Mouse (Mus musculus): ENCODE measurements around the gene Tm9sf2. TPM values are rescaled to one million over a fixed set of nuclear protein-coding genes. Genes with fewer than 3 reads are reported as not detected.

Tm9sf2 gene
- polyA plus RNA-seq, 2 experiments: 26.4 to 67.1 TPM

- TF ChIP-seq EP300 (IDR thresholded peaks at IDR 0.05; ENCODE audit: low read depth) (no peak), CTCF (IDR thresholded peaks at IDR 0.05; ENCODE audit: low read depth) (no peak)
- Histone ChIP-seq H3K4me3 (ENCODE audit: insufficient read depth in 1 of 2, low read depth in 2 of 2, low read length in 2 of 2) (no peak overlapping the region), H3K9ac (replicated peaks) (no peak overlapping the region), H3K4me2 (ENCODE audit: low read depth) (no peak overlapping the region), H3K9me3 (ENCODE audit: control insufficient read depth, low read length) (no peaks in the 10 kb centered on the region), H3K27me3 (ENCODE audit: control insufficient read depth, insufficient read depth, low read length) (no peaks in the 10 kb centered on the region), H3K4me1 (replicated peaks; ENCODE audit: control insufficient read depth in 2 of 2, insufficient read depth in 2 of 2, low read length in 1 of 2) (peaks cover 0 to 16% of the 10 kb centered on the region in 2 experiments; a peak in 2 of 4 replicates), H3K27ac (no peak overlapping the region), H3K36me3 (replicated peaks; ENCODE audit: control insufficient read depth, insufficient read depth, low read depth) (no peaks in the 10 kb centered on the region)
- 51% methylated on average over 3 of the region's 3 CpGs for WGBS (ENCODE audit: insufficient replicate concordance)
- DNase-seq (ENCODE audit: low read depth in 3 of 3, low spot score in 3 of 3) (no peak), ATAC-seq (ENCODE audit: insufficient read depth) (no peak)
Observed at GRCm38 (mm10) chr14:122069948-122070347, 36.9 kb upstream of the Tm9sf2 start.

GRCm38 (mm10) chr14:122073422-122073821 is 33.4 kb upstream of the Tm9sf2 start:
- WGBS (ENCODE audit: insufficient replicate concordance): 64% methylated on average over 5 of the region's 5 CpGs

GRCm38 (mm10) chr14:122074360-122074759 is 32.5 kb upstream of the Tm9sf2 start:
- DNase-seq (ENCODE audit: low read depth in 3 of 3, low spot score in 3 of 3): no peak
- WGBS (ENCODE audit: insufficient replicate concordance): 65% methylated on average over 10 of the region's 10 CpGs
- H3K27ac ChIP-seq: no peak overlapping the region
- H3K27me3 ChIP-seq (ENCODE audit: control insufficient read depth, insufficient read depth, low read length): no peaks in the 10 kb centered on the region
- H3K9me3 ChIP-seq (ENCODE audit: control insufficient read depth, low read length): no peaks in the 10 kb centered on the region
- H3K9ac ChIP-seq (replicated peaks): no peak overlapping the region
- no peaks in the 10 kb centered on the region for H3K4me1 ChIP-seq (replicated peaks; ENCODE audit: control insufficient read depth in 2 of 2, insufficient read depth in 2 of 2, low read length in 1 of 2)
- no peaks in the 10 kb centered on the region for H3K36me3 ChIP-seq (replicated peaks; ENCODE audit: control insufficient read depth, insufficient read depth, low read depth)
- no peak for ATAC-seq (ENCODE audit: insufficient read depth)
- no peak for TF ChIP-seq EP300 (IDR thresholded peaks at IDR 0.05; ENCODE audit: low read depth)
- TF ChIP-seq CTCF (IDR thresholded peaks at IDR 0.05; ENCODE audit: low read depth): no peak
- no peak overlapping the region for H3K4me3 ChIP-seq (ENCODE audit: insufficient read depth in 1 of 2, low read depth in 2 of 2, low read length in 2 of 2)
- no peak overlapping the region for H3K4me2 ChIP-seq (ENCODE audit: low read depth)

More at GRCm38 (mm10) chr14:122073422-122073821, 33.4 kb upstream of the Tm9sf2 start:
- ATAC-seq (ENCODE audit: insufficient read depth) (no peak), DNase-seq (ENCODE audit: low read depth in 3 of 3, low spot score in 3 of 3) (no peak)
- TF ChIP-seq EP300 (IDR thresholded peaks at IDR 0.05; ENCODE audit: low read depth) (no peak), CTCF (IDR thresholded peaks at IDR 0.05; ENCODE audit: low read depth) (no peak)
- H3K27ac ChIP-seq: no peak overlapping the region
- H3K9ac ChIP-seq (replicated peaks): no peak overlapping the region
- no peaks in the 10 kb centered on the region for H3K27me3 ChIP-seq (ENCODE audit: control insufficient read depth, insufficient read depth, low read length)
- no peaks in the 10 kb centered on the region for H3K36me3 ChIP-seq (replicated peaks; ENCODE audit: control insufficient read depth, insufficient read depth, low read depth)
- H3K4me1 ChIP-seq (replicated peaks; ENCODE audit: control insufficient read depth in 2 of 2, insufficient read depth in 2 of 2, low read length in 1 of 2): peaks cover 0 to 7% of the 10 kb centered on the region in 2 experiments; a peak in 2 of 4 replicates
- H3K9me3 ChIP-seq (ENCODE audit: control insufficient read depth, low read length): no peaks in the 10 kb centered on the region
- no peak overlapping the region for H3K4me2 ChIP-seq (ENCODE audit: low read depth)
- H3K4me3 ChIP-seq (ENCODE audit: insufficient read depth in 1 of 2, low read depth in 2 of 2, low read length in 2 of 2): no peak overlapping the region

- no peak for ATAC-seq (ENCODE audit: insufficient read depth)
- 76% methylated on average over 21 of the region's 21 CpGs for WGBS (ENCODE audit: insufficient replicate concordance)
Observed at GRCm38 (mm10) chr14:122075485-122076200, 31.2 kb upstream of the Tm9sf2 start.

GRCm38 (mm10) chr14:122077017-122077416 is 29.8 kb upstream of the Tm9sf2 start:
- H3K4me1 ChIP-seq (replicated peaks; ENCODE audit: control insufficient read depth in 2 of 2, insufficient read depth in 2 of 2, low read length in 1 of 2): no peaks in the 10 kb centered on the region
- no peaks in the 10 kb centered on the region for H3K36me3 ChIP-seq (replicated peaks; ENCODE audit: control insufficient read depth, insufficient read depth, low read depth)
- H3K4me3 ChIP-seq (ENCODE audit: insufficient read depth in 1 of 2, low read depth in 2 of 2, low read length in 2 of 2): no peak overlapping the region
- DNase-seq (ENCODE audit: low read depth in 3 of 3, low spot score in 3 of 3) (no peak), ATAC-seq (ENCODE audit: insufficient read depth) (no peak)
- TF ChIP-seq EP300 (IDR thresholded peaks at IDR 0.05; ENCODE audit: low read depth) (no peak), CTCF (IDR thresholded peaks at IDR 0.05; ENCODE audit: low read depth) (no peak)
- 50% methylated on average over 3 of the region's 3 CpGs for WGBS (ENCODE audit: insufficient replicate concordance)
- no peaks in the 10 kb centered on the region for H3K27me3 ChIP-seq (ENCODE audit: control insufficient read depth, insufficient read depth, low read length)
- H3K9me3 ChIP-seq (ENCODE audit: control insufficient read depth, low read length): no peaks in the 10 kb centered on the region
- H3K27ac ChIP-seq: no peak overlapping the region
- no peak overlapping the region for H3K9ac ChIP-seq (replicated peaks)
- H3K4me2 ChIP-seq (ENCODE audit: low read depth): no peak overlapping the region

More at GRCm38 (mm10) chr14:122075485-122076200, 31.2 kb upstream of the Tm9sf2 start:
- no peak overlapping the region for H3K27ac ChIP-seq
- TF ChIP-seq EP300 (IDR thresholded peaks at IDR 0.05; ENCODE audit: low read depth): no peak
- no peak for TF ChIP-seq CTCF (IDR thresholded peaks at IDR 0.05; ENCODE audit: low read depth)
- no peaks in the 10 kb centered on the region for H3K27me3 ChIP-seq (ENCODE audit: control insufficient read depth, insufficient read depth, low read length)
- H3K36me3 ChIP-seq (replicated peaks; ENCODE audit: control insufficient read depth, insufficient read depth, low read depth): no peaks in the 10 kb centered on the region
- H3K9ac ChIP-seq (replicated peaks): no peak overlapping the region
- no peak overlapping the region for H3K4me3 ChIP-seq (ENCODE audit: insufficient read depth in 1 of 2, low read depth in 2 of 2, low read length in 2 of 2)
- H3K4me1 ChIP-seq (replicated peaks; ENCODE audit: control insufficient read depth in 2 of 2, insufficient read depth in 2 of 2, low read length in 1 of 2): no peaks in the 10 kb centered on the region
- H3K4me2 ChIP-seq (ENCODE audit: low read depth): no peak overlapping the region
- H3K9me3 ChIP-seq (ENCODE audit: control insufficient read depth, low read length): no peaks in the 10 kb centered on the region
- no peak for DNase-seq (ENCODE audit: low read depth in 3 of 3, low spot score in 3 of 3)

Measured in liver, embryonic 14.5 days (tissue).